Mouse (Mus musculus) spleen, adult 2 months (tissue): ENCODE results near the gene Tpcn1. TPM values are rescaled to one million over a fixed set of nuclear protein-coding genes. Genes with fewer than 3 reads are reported as not detected.
A peak's percentile ranks its signal among the peaks of the same experiment; 100 is the strongest.
"Not testable (repeated sequence)": the region's sequence is repeated elsewhere in the genome, so short reads cannot be mapped to it uniquely, and the experiment has no call there.

Experiments used
- DNase-seq, 2 experiments: peaks; one replicate each; pipeline versions ENCODE4 v3.0.0 to v3.0.0-alpha.2; 2012 to 2021; ENCODE audit warnings: low spot score in 2 of 2, low read depth in 1 of 2
- H3K27ac ChIP-seq: fragments of 200-500 bp; 2 replicates; pipeline ENCODE4 v1.5.1; 2012; ENCODE audit warnings: low read length, inconsistent platforms; ENCODE audit not compliant: insufficient read depth
- H3K27me3 ChIP-seq: fragments of 200-500 bp; 2 replicates; pipeline ENCODE4 v1.6.1; 2012; ENCODE audit warnings: mild to moderate bottlenecking, moderate library complexity, low read length, inconsistent platforms; ENCODE audit not compliant: control insufficient read depth, insufficient read depth
- H3K36me3 ChIP-seq: fragments of 200-500 bp; 2 replicates; pipeline ENCODE4 v1.6.1; 2012; ENCODE audit warnings: mild to moderate bottlenecking, low read length, inconsistent platforms; ENCODE audit not compliant: control insufficient read depth, insufficient read depth
- H3K4me1 ChIP-seq: fragments of 200-500 bp; 2 replicates; pipeline ENCODE4 v1.6.1; 2011; ENCODE audit warnings: inconsistent platforms; ENCODE audit not compliant: control insufficient read depth, insufficient read depth, insufficient read length
- H3K4me3 ChIP-seq: fragments of 200-500 bp; 2 replicates; pipeline ENCODE4 v1.5.1; 2011; ENCODE audit warnings: mild to moderate bottlenecking, inconsistent platforms; ENCODE audit not compliant: insufficient read depth, insufficient read length; ENCODE audit errors: extremely low read depth
- CTCF ChIP-seq: fragments of 200-500 bp; IDR thresholded peaks from 2 replicates; pipeline ENCODE4 v1.5.1; 2011; ENCODE audit warnings: mild to moderate bottlenecking, inconsistent platforms; ENCODE audit not compliant: insufficient read depth, insufficient read length, insufficient replicate concordance; ENCODE audit errors: extremely low read depth
- POLR2A ChIP-seq: fragments of 200-500 bp; IDR thresholded peaks from 2 replicates; pipeline ENCODE4 v1.6.1; 2011; ENCODE audit warnings: low read depth, low read length, inconsistent platforms
- WGBS: fragments of 180-500 bp; shearing (Covaris S2); methylation state at CpG from one replicate; pipeline ENCODE4 v1.1.7; 2018; 5-methylcytosine and 5-hydroxymethylcytosine counted together
- polyA plus RNA-seq: library from polyadenylated mRNA; depleted of rRNA; stranded (reverse); fragments of >200 nt; gene quantifications from 2 replicates; pipeline ENCODE4 v1.2.3, GENCODE M21; 2012

Gene Tpcn1
- polyA plus RNA-seq, 1 experiment = 54.5 TPM

DNA sequence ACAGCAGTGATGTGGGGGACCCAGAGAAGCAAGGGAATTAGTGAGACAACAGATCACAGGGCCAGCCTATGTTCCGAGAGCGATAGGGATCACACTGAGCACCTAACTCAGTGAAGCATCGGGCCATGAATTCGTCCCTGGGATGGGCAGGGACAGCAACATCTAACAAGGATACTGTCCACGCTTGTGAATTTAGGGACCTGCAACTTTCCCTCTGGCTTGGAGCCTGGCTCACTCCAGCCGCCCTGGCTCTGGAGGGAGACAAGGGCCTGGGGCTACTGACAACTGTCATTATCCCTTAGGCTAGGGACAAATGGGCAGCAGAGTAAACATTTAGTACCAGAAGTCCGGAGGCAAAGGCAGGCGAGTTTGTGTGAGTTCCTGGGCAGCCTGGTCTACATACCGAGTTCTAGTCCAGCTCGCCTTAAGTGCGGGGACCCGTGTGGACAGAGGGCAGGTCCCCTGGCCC lies 85.8 kb downstream of the Tpcn1 start:
- no peak for DNase-seq
- WGBS = 21% methylated on average over 12 of the region's 12 CpGs
- H3K27ac ChIP-seq = no peak overlapping the region
- H3K36me3 ChIP-seq = 0 out of 2 replicates have a peak, but pooled peaks cover 1% of the 10 kb centered on the region
- H3K4me3 ChIP-seq = peak overlapping the region; percentile 83
- TF ChIP-seq CTCF (no peak), POLR2A (no peak)
- peaks cover 3% of the 10 kb centered on the region for H3K4me1 ChIP-seq
- H3K27me3 ChIP-seq = no peaks in the 10 kb centered on the region

DNA sequence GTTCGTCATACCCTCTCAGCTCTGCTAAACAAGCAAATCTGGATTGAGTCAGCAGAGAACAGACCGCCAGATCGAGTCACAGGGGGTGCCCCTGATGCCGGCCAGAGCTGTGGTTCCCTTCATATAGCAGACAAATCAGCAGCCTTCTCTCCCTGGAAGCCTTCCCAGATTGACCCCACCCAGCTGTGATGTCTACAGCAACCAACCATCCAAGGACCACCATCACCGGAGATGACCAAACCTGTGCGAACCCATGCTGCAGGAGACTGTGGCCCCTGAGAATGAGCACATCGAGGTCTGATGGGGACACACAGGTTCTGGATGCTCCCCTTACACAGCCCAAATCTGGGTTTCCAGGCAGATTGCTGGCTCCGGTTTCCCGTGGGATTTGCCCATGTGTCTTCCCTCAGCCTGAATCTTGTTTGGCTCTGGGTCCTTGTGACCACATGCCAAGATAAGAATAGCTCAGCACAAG lies 86.3 kb downstream of the Tpcn1 start:
- Histone ChIP-seq H3K27me3 (no peaks in the 10 kb centered on the region), H3K4me3 (no peak overlapping the region), H3K4me1 (peaks cover 3% of the 10 kb centered on the region), H3K36me3 (0 out of 2 replicates have a peak, but pooled peaks cover 1% of the 10 kb centered on the region), H3K27ac (no peak overlapping the region)
- TF ChIP-seq POLR2A (no peak), CTCF (no peak)
- no peak for DNase-seq
- WGBS = 69% methylated on average over 9 of the region's 9 CpGs

DNA sequence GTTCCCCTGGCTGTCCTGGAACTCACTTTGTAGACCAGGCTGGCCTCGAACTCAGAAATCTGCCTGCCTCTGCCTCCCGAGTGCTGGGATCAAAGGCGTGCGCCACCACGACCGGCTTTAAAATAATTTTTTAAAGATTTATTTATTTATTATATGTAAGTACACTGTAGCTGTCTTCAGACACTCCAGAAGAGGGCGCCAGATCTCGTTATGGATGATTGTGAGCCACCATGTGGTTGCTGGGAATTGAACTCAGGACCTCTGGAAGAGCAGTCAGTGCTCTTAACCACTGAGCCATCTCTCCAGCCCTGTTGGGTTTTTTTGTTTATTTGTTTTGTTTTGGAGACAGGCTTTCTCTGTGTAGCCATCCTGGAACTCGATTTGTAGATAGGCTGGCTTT lies 87.9 kb downstream of the Tpcn1 start:
- WGBS = 89% methylated on average over 9 of the region's 9 CpGs
- H3K27ac ChIP-seq, H3K27me3 ChIP-seq: not testable (repeated sequence)

DNA sequence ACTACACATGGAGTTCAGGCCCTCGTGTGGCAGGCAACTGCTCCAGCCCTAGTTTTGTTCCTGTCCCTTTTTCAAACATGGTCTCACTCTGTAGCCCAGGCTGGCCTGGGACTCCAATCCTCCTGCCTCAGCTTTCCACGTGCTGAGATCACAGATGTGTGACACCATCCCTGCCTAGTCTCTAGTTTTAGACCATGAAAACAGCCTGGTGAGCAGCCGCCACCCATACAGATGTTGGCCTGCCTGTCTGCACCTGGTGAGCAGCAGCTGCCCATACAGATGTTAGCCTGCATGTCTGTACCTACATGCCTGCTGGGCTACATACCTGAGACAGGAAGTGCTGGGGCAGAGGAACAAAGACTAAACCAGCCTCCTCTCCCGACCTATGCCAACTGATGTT lies 89.3 kb downstream of the Tpcn1 start:
- Histone ChIP-seq H3K4me3 (no peak overlapping the region), H3K27me3 (no peaks in the 10 kb centered on the region), H3K27ac (no peak overlapping the region), H3K4me1 (peaks cover 10% of the 10 kb centered on the region), H3K36me3 (peaks cover 1% of the 10 kb centered on the region; the same call in 1 of the 2 replicates)
- WGBS = 84% methylated on average over 4 of the region's 4 CpGs
- TF ChIP-seq POLR2A (no peak), CTCF (no peak)
- no peak for DNase-seq

More for the DNA sequence above, 87.9 kb downstream of the Tpcn1 start:
- not testable (repeated sequence) for H3K4me3 ChIP-seq, H3K4me1 ChIP-seq, DNase-seq, H3K36me3 ChIP-seq

DNA sequence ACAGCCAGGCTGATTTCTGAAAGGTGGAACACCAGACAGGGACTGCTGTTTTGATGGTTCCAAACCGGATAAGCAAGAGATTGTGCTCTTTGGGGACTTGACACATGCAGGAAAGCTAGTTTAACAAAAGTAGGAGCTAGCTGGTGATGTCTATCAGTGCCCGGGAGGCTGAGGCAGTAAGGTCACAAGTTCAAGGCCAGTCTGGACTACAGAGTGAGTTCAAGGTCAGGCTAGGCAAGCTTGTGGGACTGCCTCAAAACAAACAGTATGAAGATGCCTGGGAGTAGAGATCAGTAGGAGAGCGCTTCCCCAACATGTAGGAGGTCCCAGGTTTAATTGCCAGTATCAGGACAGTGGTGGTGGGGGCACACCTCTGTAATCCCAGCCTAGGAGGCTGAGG lies 91.4 kb downstream of the Tpcn1 start:
- TF ChIP-seq POLR2A (no peak), CTCF (no peak)
- no peak for DNase-seq
- Histone ChIP-seq H3K27me3 (no peaks in the 10 kb centered on the region), H3K27ac (no peak overlapping the region), H3K4me3 (no peak overlapping the region), H3K36me3 (peaks cover 9% of the 10 kb centered on the region), H3K4me1 (peaks cover 8% of the 10 kb centered on the region; the same call in 1 of the 2 replicates)
- WGBS = 96% methylated on average over 3 of the region's 3 CpGs

DNA sequence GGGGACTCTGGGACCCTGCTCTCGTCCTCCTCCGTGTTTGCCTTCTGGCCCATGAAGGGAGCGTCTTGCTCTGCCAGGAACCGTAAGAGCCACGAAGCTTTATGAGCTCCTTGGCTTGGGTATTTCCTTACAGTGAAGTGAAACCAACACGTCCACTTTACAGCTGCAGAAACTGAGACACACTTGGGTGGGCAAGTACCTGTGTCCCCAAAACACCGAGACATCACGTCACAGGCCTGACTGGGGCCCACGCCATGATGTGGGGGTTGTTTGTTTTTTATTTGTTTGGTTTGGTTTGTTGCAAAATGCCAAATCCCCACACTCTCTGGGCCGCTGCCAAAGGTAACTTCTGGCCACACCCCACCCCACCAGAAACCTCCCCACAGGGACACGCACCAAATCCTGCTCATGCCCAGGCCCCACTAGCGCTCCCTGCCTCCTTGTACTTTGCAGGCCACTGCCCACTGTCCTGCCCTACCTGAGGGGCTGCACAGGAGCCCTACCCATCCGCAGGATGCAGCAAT lies 92.7 kb downstream of the Tpcn1 start:
- Histone ChIP-seq H3K27me3 (no peaks in the 10 kb centered on the region), H3K27ac (peak overlapping the region; percentile 43), H3K4me3 (no peak overlapping the region), H3K36me3 (peaks cover 12% of the 10 kb centered on the region), H3K4me1 (peaks cover 6% of the 10 kb centered on the region; the same call in 1 of the 2 replicates)
- peak in 1 of 2 experiments; percentile 19 for DNase-seq
- 59% methylated on average over 13 of the region's 13 CpGs for WGBS
- TF ChIP-seq POLR2A (no peak), CTCF (no peak)

DNA sequence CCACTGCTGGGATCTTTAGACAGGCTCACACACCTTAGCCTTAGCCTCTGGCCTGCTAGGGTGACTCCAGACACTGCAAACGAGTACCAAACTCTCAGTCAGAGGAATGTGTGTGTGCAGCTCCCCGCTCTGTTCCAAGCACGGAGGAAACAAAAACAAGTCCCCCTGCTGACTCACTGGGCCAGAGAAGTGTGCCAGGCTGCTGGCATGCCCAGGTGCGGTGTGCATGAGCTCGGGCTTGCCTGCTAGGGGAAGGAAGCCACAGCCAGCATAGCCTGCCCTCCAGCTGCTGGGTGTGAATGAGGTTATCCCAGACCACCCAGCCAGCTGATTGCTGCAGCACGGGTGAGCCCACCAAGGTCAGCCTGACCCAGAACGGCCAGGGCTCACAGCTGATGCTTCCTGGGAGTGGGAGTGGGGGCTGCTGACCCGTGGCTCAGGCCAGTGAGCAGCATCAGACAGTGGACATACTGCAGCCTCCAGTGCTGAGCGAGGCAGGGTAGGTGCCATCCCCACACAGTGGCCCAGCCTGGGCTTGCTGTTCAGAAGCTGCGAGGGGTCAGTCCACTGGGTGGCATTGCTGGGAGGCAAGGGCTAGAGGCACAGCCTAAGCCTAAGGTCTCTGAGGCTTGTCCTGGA lies 93.3 kb downstream of the Tpcn1 start:
- Histone ChIP-seq H3K4me1 (peaks cover 6% of the 10 kb centered on the region; the same call in 1 of the 2 replicates), H3K4me3 (no peak overlapping the region), H3K27ac (peak overlapping the region; percentile 43; the same call in 1 of the 2 replicates), H3K36me3 (peaks cover 13% of the 10 kb centered on the region), H3K27me3 (no peaks in the 10 kb centered on the region)
- WGBS = 53% methylated on average over 10 of the region's 10 CpGs
- TF ChIP-seq POLR2A (no peak), CTCF (no peak)
- no peak for DNase-seq
